Mouse (Mus musculus) neural tube, embryonic 11.5 days (tissue): ENCODE measurements around the gene Bmp7. TPM values are rescaled to one million over a fixed set of nuclear protein-coding genes. Genes with fewer than 3 reads are reported as not detected.

Source experiments
- ATAC-seq: fragments of 200-750 bp; cut with Nextera tagmentation; 2 replicates; pipeline ENCODE4 v1.8.0; 2017; ENCODE audit warnings: moderate number of reproducible peaks, mild to moderate bottlenecking, moderate TSS enrichment, moderate library complexity; ENCODE audit not compliant: insufficient read depth, low FRiP score, low TSS enrichment
- DNase-seq: peaks from one replicate; pipeline ENCODE4 v3.0.0-alpha.2; 2015; ENCODE audit warnings: low spot score
- H3K27ac ChIP-seq: fragments of 300-500 bp; sonication (generic); 2 replicates; pipeline ENCODE4 v1.5.1; 2014; ENCODE audit warnings: low read depth, mild to moderate bottlenecking, low read length
- H3K27me3 ChIP-seq: fragments of 300-500 bp; sonication (generic); 2 replicates; pipeline ENCODE4 v1.6.1; 2014; ENCODE audit warnings: mild to moderate bottlenecking, low read length, mixed read lengths; ENCODE audit not compliant: control insufficient read depth, insufficient read depth
- H3K36me3 ChIP-seq: fragments of 300-500 bp; sonication (generic); 2 replicates; pipeline ENCODE4 v1.6.1; 2014; ENCODE audit warnings: mild to moderate bottlenecking, low read length, moderate library complexity, mixed read lengths; ENCODE audit not compliant: control insufficient read depth, insufficient read depth
- H3K4me1 ChIP-seq: fragments of 300-500 bp; sonication (generic); 2 replicates; pipeline ENCODE4 v1.6.1; 2014; ENCODE audit warnings: low read length, mixed read lengths; ENCODE audit not compliant: control insufficient read depth, insufficient read depth
- H3K4me2 ChIP-seq: fragments of 300-500 bp; sonication (generic); 2 replicates; pipeline ENCODE4 v1.6.1; 2014; ENCODE audit warnings: low read depth, mild to moderate bottlenecking, moderate library complexity
- H3K4me3 ChIP-seq: fragments of 300-500 bp; sonication (generic); 2 replicates; pipeline ENCODE4 v1.5.1; 2014; ENCODE audit warnings: low read depth, low read length
- H3K9ac ChIP-seq: fragments of 300-500 bp; sonication (generic); 2 replicates; pipeline ENCODE4 v1.6.1; 2014; ENCODE audit warnings: mild to moderate bottlenecking, low read length
- H3K9me3 ChIP-seq: fragments of 300-500 bp; sonication (generic); 2 replicates; pipeline ENCODE4 v1.6.1; 2016; ENCODE audit warnings: low read length; ENCODE audit not compliant: control insufficient read depth
- WGBS: fragments of 180-500 bp; shearing (Covaris S2); extraction: QIAGEN DNeasy Blood & Tissue Kit; methylation state at CpG from one replicate; pipeline ENCODE4 v1.1.7; 2014; 5-methylcytosine and 5-hydroxymethylcytosine counted together
- polyA plus RNA-seq: library from polyadenylated mRNA; unstranded; fragments of >200 nt; fragmentation: Nextera tagmentation; extraction: Ambion mirVana; gene quantifications from 2 replicates; pipeline ENCODE4 v1.2.1, GENCODE M21; 2014

Bmp7 gene
- polyA plus RNA-seq, 1 experiment from 2014 or later, result 17.0 TPM

GRCm38 (mm10) chr2:172937326-172938190 is 2.6 kb downstream of the Bmp7 start:
- H3K9ac ChIP-seq, result peak overlapping the region; percentile 37
- WGBS, result 9% methylated on average over 10 of the region's 12 CpGs
- no peaks in the 10 kb centered on the region for H3K9me3 ChIP-seq
- peaks cover 63% of the 10 kb centered on the region for H3K27me3 ChIP-seq
- peak overlapping the region; percentile 90 for H3K4me2 ChIP-seq
- ATAC-seq (no peak), DNase-seq (no peak)
- H3K4me1 ChIP-seq, result peaks cover 54% of the 10 kb centered on the region
- H3K36me3 ChIP-seq, result no peaks in the 10 kb centered on the region
- H3K27ac ChIP-seq, result 0 out of 2 replicates have a peak overlapping the region, but pooled peaks have one; percentile 27
- H3K4me3 ChIP-seq, result peak overlapping the region; percentile 47

- peaks cover 57% of the 10 kb centered on the region for H3K4me1 ChIP-seq
- ATAC-seq (no peak), DNase-seq (no peak)
- H3K4me3 ChIP-seq, result peak overlapping the region; percentile 12; the same call in 1 of the 2 replicates
- H3K9me3 ChIP-seq, result no peaks in the 10 kb centered on the region
- peaks cover 56% of the 10 kb centered on the region for H3K27me3 ChIP-seq
- WGBS, result 16% methylated on average over 5 of the region's 5 CpGs
- H3K36me3 ChIP-seq, result no peaks in the 10 kb centered on the region
- H3K4me2 ChIP-seq, result peak overlapping the region; percentile 90; the same call in 1 of the 2 replicates
- no peak overlapping the region for H3K27ac ChIP-seq
- H3K9ac ChIP-seq, result no peak overlapping the region
Measured at GRCm38 (mm10) chr2:172936844-172937243, 3.3 kb downstream of the Bmp7 start.

- no peak for DNase-seq
- no peak for ATAC-seq
- Histone ChIP-seq H3K4me2 (peak overlapping the region; percentile 41), H3K4me1 (peaks cover 57% of the 10 kb centered on the region), H3K36me3 (no peaks in the 10 kb centered on the region), H3K4me3 (no peak overlapping the region), H3K27ac (peak overlapping the region; percentile 39), H3K27me3 (peaks cover 47% of the 10 kb centered on the region), H3K9ac (no peak overlapping the region; the same call in 1 of the 2 replicates), H3K9me3 (no peaks in the 10 kb centered on the region)
- WGBS, result 8% methylated on average over 12 of the region's 12 CpGs
Measured at GRCm38 (mm10) chr2:172935776-172936562, 4.2 kb downstream of the Bmp7 start.

GRCm38 (mm10) chr2:172934891-172935740 is 5.0 kb downstream of the Bmp7 start:
- under 1% methylated on average over 30 of the region's 30 CpGs for WGBS
- ATAC-seq, result peak; percentile 39; the same call in 1 of the 2 replicates

GRCm38 (mm10) chr2:172934420-172934788 is 5.7 kb downstream of the Bmp7 start:
- Histone ChIP-seq H3K27me3 (peaks cover 32% of the 10 kb centered on the region), H3K27ac (peak overlapping the region; percentile 64), H3K4me3 (peak overlapping the region; percentile 8), H3K4me2 (peak overlapping the region; percentile 41), H3K36me3 (no peaks in the 10 kb centered on the region), H3K9ac (peak overlapping the region; percentile 42; the same call in 1 of the 2 replicates), H3K4me1 (peaks cover 57% of the 10 kb centered on the region), H3K9me3 (no peaks in the 10 kb centered on the region)
- peak; percentile 36 for DNase-seq
- whole genome bisulfite sequencing, result 4% methylated on average over 8 of the region's 8 CpGs
- no peak for ATAC-seq

More at GRCm38 (mm10) chr2:172934891-172935740, 5.0 kb downstream of the Bmp7 start:
- peak overlapping the region; percentile 42 for H3K27ac ChIP-seq
- peak overlapping the region; percentile 26; the same call in 1 of the 2 replicates for H3K9ac ChIP-seq
- H3K27me3 ChIP-seq, result peaks cover 39% of the 10 kb centered on the region
- H3K4me2 ChIP-seq, result peak overlapping the region; percentile 41
- no peaks in the 10 kb centered on the region for H3K36me3 ChIP-seq
- DNase-seq, result peak; percentile 76
- no peaks in the 10 kb centered on the region for H3K9me3 ChIP-seq
- peaks cover 55% of the 10 kb centered on the region for H3K4me1 ChIP-seq
- peak overlapping the region; percentile 8; the same call in 1 of the 2 replicates for H3K4me3 ChIP-seq

- WGBS, result under 1% methylated on average over 34 of the region's 34 CpGs
Measured at GRCm38 (mm10) chr2:172933631-172934419, 6.3 kb downstream of the Bmp7 start.

GRCm38 (mm10) chr2:172931137-172931898 is 8.8 kb downstream of the Bmp7 start:
- DNase-seq, result no peak
- 58% methylated on average over 17 of the region's 17 CpGs for WGBS
- no peak for ATAC-seq
- Histone ChIP-seq H3K27ac (no peak overlapping the region), H3K36me3 (no peaks in the 10 kb centered on the region), H3K4me1 (peaks cover 40% of the 10 kb centered on the region), H3K9ac (no peak overlapping the region), H3K9me3 (no peaks in the 10 kb centered on the region), H3K4me2 (no peak overlapping the region), H3K27me3 (peaks cover 3% of the 10 kb centered on the region), H3K4me3 (no peak overlapping the region)

More at GRCm38 (mm10) chr2:172933631-172934419, 6.3 kb downstream of the Bmp7 start:
- Histone ChIP-seq H3K9ac (peak overlapping the region; percentile 42), H3K4me1 (peaks cover 62% of the 10 kb centered on the region), H3K4me2 (peak overlapping the region; percentile 41), H3K27ac (peak overlapping the region; percentile 64), H3K36me3 (no peaks in the 10 kb centered on the region), H3K9me3 (no peaks in the 10 kb centered on the region), H3K4me3 (peak overlapping the region; percentile 8; the same call in 1 of the 2 replicates), H3K27me3 (peaks cover 26% of the 10 kb centered on the region)
- DNase-seq (peak; percentile 66), ATAC-seq (0 out of 2 replicates have a peak, but pooled peaks have one; percentile 22)
